Mouse (Mus musculus): ENCODE measurements around the gene Agfg2. TPM values are rescaled to one million over a fixed set of nuclear protein-coding genes. Genes with fewer than 3 reads are reported as not detected.

The Agfg2 gene
- polyA plus RNA-seq, 1 experiment from 2014 or later, result 11.8 TPM

- no peak for ATAC-seq (ENCODE audit: low FRiP score)
- Histone ChIP-seq H3K4me2 (replicated peaks) (no peak within 1 kb of the TSS), H3K9me3 (ENCODE audit: control insufficient read depth, low read length) (no peaks in the 10 kb centered on the region), H3K27ac (no peak within 1 kb of the TSS), H3K4me3 (replicated peaks; ENCODE audit: low read length) (no peak within 1 kb of the TSS), H3K27me3 (ENCODE audit: control insufficient read depth, insufficient read depth, low read length) (peaks cover 26% of the 10 kb centered on the region), H3K4me1 (replicated peaks; ENCODE audit: control insufficient read depth, insufficient read depth, low read length) (peaks cover 6% of the 10 kb centered on the region; the same call in 1 of the 2 replicates), H3K36me3 (replicated peaks; ENCODE audit: control insufficient read depth, insufficient read depth) (peaks cover 65% of the 10 kb centered on the region), H3K9ac (no peak within 1 kb of the TSS)
- WGBS, result 85% methylated on average over 19 of the region's 19 CpGs
- DNase-seq (ENCODE audit: low spot score), result no peak
Measured at GRCm38 (mm10) chr5:137641054-137641453, 43.5 kb downstream of the Agfg2 start, which contains the start of gene Sap25. Gene Sap25 (plus strand): TSS chr5:137641334.

DNA sequence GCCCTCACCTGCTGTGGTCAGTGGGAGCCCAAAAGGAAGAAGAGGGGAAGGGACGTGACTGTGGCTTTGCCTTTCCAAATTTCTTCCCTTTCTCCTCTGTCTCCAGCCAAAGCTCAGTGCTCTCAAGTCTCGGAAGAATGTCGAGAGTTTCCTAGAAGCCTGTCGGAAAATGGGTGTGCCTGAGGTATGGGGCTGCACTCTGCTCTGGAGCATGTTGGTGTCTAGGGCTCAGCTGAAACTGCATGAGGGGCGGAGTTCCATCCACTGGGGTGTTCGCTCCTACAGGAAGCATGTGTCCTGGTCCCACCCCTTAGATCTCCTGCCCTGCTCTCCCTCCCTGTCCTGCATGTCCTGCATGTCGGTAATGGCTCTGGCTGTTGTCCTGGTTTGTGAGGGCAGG, 45.1 kb downstream of the Agfg2 start:
- no peak overlapping the region for H3K9ac ChIP-seq
- no peak overlapping the region for H3K4me3 ChIP-seq (replicated peaks; ENCODE audit: low read length)
- no peak overlapping the region for H3K4me2 ChIP-seq (replicated peaks)
- no peak for DNase-seq (ENCODE audit: low spot score)
- H3K27me3 ChIP-seq (ENCODE audit: control insufficient read depth, insufficient read depth, low read length), result peaks cover 11% of the 10 kb centered on the region
- no peak for ATAC-seq (ENCODE audit: low FRiP score)
- H3K9me3 ChIP-seq (ENCODE audit: control insufficient read depth, low read length), result no peaks in the 10 kb centered on the region
- 82% methylated on average over 7 of the region's 7 CpGs for WGBS
- H3K4me1 ChIP-seq (replicated peaks; ENCODE audit: control insufficient read depth, insufficient read depth, low read length), result no peaks in the 10 kb centered on the region; the same call in 1 of the 2 replicates
- peaks cover 79% of the 10 kb centered on the region for H3K36me3 ChIP-seq (replicated peaks; ENCODE audit: control insufficient read depth, insufficient read depth)
- no peak overlapping the region for H3K27ac ChIP-seq

DNA sequence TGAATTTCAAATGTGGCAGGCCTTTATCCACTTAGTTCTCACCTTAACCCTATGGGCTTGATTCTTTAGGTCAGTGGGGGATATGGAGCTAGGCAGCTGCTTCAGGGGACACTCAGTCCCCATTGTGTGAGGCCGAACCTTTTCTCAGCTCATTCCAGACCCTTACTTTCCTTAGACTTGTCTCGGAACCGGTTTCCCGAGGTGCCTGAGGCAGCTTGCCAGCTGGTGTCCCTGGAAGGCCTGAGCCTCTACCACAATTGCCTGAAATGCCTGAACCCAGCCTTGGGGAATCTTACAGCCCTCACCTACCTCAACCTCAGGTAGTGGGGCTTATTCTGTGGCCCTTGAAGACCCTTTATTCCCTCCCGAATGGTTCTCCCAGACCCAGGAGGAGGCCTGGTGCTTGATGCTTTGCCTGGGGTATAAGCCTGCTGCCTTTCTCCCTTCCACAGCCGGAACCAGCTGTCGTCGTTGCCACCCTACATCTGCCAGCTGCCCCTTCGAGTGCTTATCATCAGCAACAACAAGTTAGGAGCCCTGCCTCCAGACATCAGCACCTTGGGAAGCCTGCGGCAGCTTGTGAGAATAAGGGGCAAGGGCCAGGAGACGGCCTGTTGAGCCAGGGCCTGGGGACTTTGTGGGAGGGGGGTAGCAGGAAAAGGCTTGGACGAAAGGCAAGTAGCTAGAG, 51.0 kb downstream of the Agfg2 start:
- WGBS, result 72% methylated on average over 12 of the region's 12 CpGs
- Histone ChIP-seq H3K9me3 (ENCODE audit: control insufficient read depth, low read length) (no peaks in the 10 kb centered on the region), H3K27ac (no peak overlapping the region), H3K4me2 (replicated peaks) (no peak overlapping the region), H3K27me3 (ENCODE audit: control insufficient read depth, insufficient read depth, low read length) (no peaks in the 10 kb centered on the region), H3K4me1 (replicated peaks; ENCODE audit: control insufficient read depth, insufficient read depth, low read length) (peaks cover 30% of the 10 kb centered on the region), H3K36me3 (replicated peaks; ENCODE audit: control insufficient read depth, insufficient read depth) (peaks cover 48% of the 10 kb centered on the region), H3K9ac (peak overlapping the region; percentile 14; the same call in 1 of the 2 replicates), H3K4me3 (replicated peaks; ENCODE audit: low read length) (no peak overlapping the region)
- ATAC-seq (ENCODE audit: low FRiP score) (no peak), DNase-seq (ENCODE audit: low spot score) (no peak)

DNA sequence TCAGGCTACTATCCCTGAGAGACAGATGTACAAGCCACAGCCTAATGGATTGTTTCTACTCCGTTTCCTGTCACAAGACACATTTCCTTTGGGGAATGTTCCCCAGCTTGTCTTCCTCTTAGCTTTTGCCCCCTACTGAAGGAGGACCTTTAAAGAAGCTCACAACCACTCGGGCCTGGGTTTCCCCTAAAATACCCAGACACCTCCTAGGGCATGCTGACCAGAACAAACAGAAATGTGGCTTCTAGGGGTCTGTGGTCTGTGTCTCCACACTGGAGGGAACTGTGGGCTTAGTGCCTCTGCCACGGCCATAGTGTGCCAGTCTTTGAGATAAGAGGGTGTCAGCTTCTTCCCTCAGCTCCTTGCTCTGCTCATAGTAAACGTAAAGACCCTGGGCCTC, 52.9 kb downstream of the Agfg2 start:
- Histone ChIP-seq H3K4me2 (replicated peaks) (peak overlapping the region; percentile 63; the same call in 1 of the 2 replicates), H3K27ac (peak overlapping the region; percentile 56; the same call in 1 of the 2 replicates), H3K9me3 (ENCODE audit: control insufficient read depth, low read length) (no peaks in the 10 kb centered on the region), H3K4me1 (replicated peaks; ENCODE audit: control insufficient read depth, insufficient read depth, low read length) (peaks cover 37% of the 10 kb centered on the region), H3K9ac (peak overlapping the region; percentile 85; the same call in 1 of the 2 replicates), H3K36me3 (replicated peaks; ENCODE audit: control insufficient read depth, insufficient read depth) (peaks cover 28% of the 10 kb centered on the region), H3K4me3 (replicated peaks; ENCODE audit: low read length) (no peak overlapping the region), H3K27me3 (ENCODE audit: control insufficient read depth, insufficient read depth, low read length) (no peaks in the 10 kb centered on the region)
- 66% methylated on average over 4 of the region's 4 CpGs for WGBS
- DNase-seq (ENCODE audit: low spot score) (no peak), ATAC-seq (ENCODE audit: low FRiP score) (no peak)

DNA sequence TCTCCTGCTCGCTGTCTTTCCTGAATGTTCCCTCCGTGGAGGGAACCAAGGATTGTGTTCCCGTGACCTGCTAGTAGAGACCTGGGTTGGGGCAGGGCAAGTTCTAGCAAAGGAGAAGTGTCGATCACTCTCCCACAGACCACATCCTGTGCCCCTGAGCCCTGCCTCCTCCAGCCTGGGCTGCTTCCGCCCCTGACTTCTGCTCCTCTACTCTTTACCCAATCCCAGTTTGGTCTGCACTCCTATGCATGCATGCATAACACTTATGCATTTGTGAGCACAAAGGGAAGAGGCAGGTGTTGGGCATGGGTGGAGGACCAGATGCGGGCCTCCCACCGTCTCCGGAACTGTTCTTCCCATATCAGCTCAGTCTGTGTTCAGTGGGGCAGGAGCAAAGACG, 53.4 kb downstream of the Agfg2 start:
- Histone ChIP-seq H3K9me3 (ENCODE audit: control insufficient read depth, low read length) (no peaks in the 10 kb centered on the region), H3K9ac (peak overlapping the region; percentile 85; the same call in 1 of the 2 replicates), H3K27me3 (ENCODE audit: control insufficient read depth, insufficient read depth, low read length) (no peaks in the 10 kb centered on the region), H3K4me1 (replicated peaks; ENCODE audit: control insufficient read depth, insufficient read depth, low read length) (peaks cover 37% of the 10 kb centered on the region), H3K27ac (peak overlapping the region; percentile 56), H3K4me3 (replicated peaks; ENCODE audit: low read length) (0 out of 2 replicates have a peak overlapping the region, but pooled peaks have one; percentile 80), H3K36me3 (replicated peaks; ENCODE audit: control insufficient read depth, insufficient read depth) (peaks cover 24% of the 10 kb centered on the region), H3K4me2 (replicated peaks) (peak overlapping the region; percentile 63)
- 60% methylated on average over 9 of the region's 9 CpGs for WGBS
- DNase-seq (ENCODE audit: low spot score) (no peak), ATAC-seq (ENCODE audit: low FRiP score) (no peak)

DNA sequence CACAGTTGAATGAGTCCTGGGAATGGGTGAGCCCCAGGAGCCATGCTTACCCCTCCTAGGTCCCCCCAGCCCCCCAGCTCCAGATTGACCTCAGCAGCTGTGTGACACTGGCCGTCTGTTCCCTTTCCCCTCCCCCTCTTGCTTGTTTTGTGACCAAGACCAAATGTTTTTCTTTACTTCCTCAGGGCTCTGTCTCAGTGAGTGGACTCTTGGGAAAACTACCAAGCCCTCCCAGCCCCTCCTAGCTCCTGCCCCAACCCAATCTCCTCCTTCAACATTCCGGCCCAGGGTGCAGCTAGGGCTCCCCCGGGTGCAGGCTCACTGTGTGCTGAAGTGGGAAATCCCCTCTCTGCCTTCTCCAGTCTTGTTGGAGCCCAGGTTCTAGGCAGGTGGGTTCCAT, 53.9 kb downstream of the Agfg2 start:
- Histone ChIP-seq H3K27ac (peak overlapping the region; percentile 56), H3K27me3 (ENCODE audit: control insufficient read depth, insufficient read depth, low read length) (no peaks in the 10 kb centered on the region), H3K9me3 (ENCODE audit: control insufficient read depth, low read length) (no peaks in the 10 kb centered on the region), H3K36me3 (replicated peaks; ENCODE audit: control insufficient read depth, insufficient read depth) (peaks cover 18% of the 10 kb centered on the region), H3K4me3 (replicated peaks; ENCODE audit: low read length) (peak overlapping the region; percentile 80), H3K4me2 (replicated peaks) (peak overlapping the region; percentile 63), H3K4me1 (replicated peaks; ENCODE audit: control insufficient read depth, insufficient read depth, low read length) (peaks cover 37% of the 10 kb centered on the region), H3K9ac (peak overlapping the region; percentile 85)
- ATAC-seq (ENCODE audit: low FRiP score), result no peak
- 38% methylated on average over 3 of the region's 3 CpGs for WGBS
- no peak for DNase-seq (ENCODE audit: low spot score)

GRCm38 (mm10) chr5:137629906-137630545, 54.5 kb downstream of the Agfg2 start:
- H3K27me3 ChIP-seq (ENCODE audit: control insufficient read depth, insufficient read depth, low read length), result no peaks in the 10 kb centered on the region
- H3K36me3 ChIP-seq (replicated peaks; ENCODE audit: control insufficient read depth, insufficient read depth), result peaks cover 14% of the 10 kb centered on the region
- peaks cover 37% of the 10 kb centered on the region for H3K4me1 ChIP-seq (replicated peaks; ENCODE audit: control insufficient read depth, insufficient read depth, low read length)
- peak overlapping the region; percentile 85 for H3K9ac ChIP-seq
- ATAC-seq (ENCODE audit: low FRiP score) (no peak), DNase-seq (ENCODE audit: low spot score) (no peak)
- peak overlapping the region; percentile 63 for H3K4me2 ChIP-seq (replicated peaks)
- peak overlapping the region; percentile 80 for H3K4me3 ChIP-seq (replicated peaks; ENCODE audit: low read length)
- 25% methylated on average over 6 of the region's 6 CpGs for WGBS
- H3K9me3 ChIP-seq (ENCODE audit: control insufficient read depth, low read length), result no peaks in the 10 kb centered on the region
- H3K27ac ChIP-seq, result no peak overlapping the region

DNA sequence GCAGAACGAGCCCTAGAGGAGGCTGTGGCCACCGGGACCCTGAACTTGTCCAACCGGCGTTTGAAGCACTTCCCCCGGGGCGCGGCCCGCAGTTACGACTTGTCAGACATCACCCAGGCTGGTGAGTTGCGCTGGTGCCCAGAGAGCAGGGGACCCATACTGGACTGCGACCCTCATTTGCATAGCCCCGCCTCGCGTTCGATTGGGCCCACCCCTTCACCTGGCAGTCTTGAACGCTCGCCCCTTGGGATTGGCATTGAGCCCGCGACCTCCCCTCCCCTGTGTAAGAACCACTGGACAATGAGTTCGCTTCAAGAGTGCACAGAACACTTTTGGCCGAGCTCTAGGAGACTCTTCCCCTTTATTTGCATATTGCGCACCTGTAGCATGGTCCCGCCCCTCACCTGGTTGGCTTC, 55.2 kb downstream of the Agfg2 start:
- Histone ChIP-seq H3K9me3 (ENCODE audit: control insufficient read depth, low read length) (no peaks in the 10 kb centered on the region), H3K27me3 (ENCODE audit: control insufficient read depth, insufficient read depth, low read length) (no peaks in the 10 kb centered on the region), H3K36me3 (replicated peaks; ENCODE audit: control insufficient read depth, insufficient read depth) (peaks cover 8% of the 10 kb centered on the region), H3K4me2 (replicated peaks) (peak overlapping the region; percentile 63), H3K27ac (peak overlapping the region; percentile 86), H3K4me3 (replicated peaks; ENCODE audit: low read length) (peak overlapping the region; percentile 80), H3K4me1 (replicated peaks; ENCODE audit: control insufficient read depth, insufficient read depth, low read length) (peaks cover 37% of the 10 kb centered on the region), H3K9ac (peak overlapping the region; percentile 85)
- peak; percentile 55 for DNase-seq (ENCODE audit: low spot score)
- peak; percentile 4; the same call in 1 of the 2 replicates for ATAC-seq (ENCODE audit: low FRiP score)
- under 1% methylated on average over 17 of the region's 23 CpGs for WGBS

DNA sequence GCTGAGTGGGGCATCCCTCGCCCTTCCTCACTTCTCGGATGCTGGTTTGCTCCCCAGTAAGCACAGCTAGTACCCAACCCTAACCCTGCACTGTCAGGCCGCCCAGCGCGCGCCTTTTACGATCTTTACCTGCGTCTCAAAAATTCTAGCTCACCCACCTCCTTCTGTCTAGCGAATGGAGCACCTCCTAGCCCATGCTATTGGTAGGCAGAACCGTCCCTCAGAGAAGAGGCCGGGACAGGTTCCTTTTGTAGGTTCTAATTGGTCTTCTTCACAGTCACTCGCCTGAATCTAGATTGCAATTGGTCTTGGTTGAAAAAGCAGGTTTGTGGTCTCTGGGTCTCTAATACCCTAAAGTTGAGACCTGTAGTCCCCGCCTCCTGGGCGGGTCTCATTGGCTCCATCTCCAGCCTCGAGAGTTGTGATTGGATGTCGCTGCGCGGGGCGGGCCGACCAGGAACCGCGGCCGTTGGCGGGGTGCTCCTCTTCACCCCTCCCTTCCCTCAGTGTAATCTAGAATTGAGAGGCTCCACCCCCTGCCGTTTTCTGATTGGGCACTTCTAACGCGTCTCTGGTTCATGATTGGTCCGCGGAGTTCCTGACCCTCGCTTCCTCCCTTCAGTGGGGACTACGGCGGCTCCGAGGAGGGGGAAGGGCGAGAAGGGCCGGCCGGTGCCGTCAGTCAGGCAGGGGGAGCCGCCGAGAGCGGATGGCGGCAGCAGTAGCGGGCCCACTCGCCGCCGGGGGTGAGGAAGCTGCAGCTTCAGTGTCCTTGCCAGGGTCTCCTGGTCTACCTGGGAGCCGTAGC, 55.8 kb downstream of the Agfg2 start, which contains the start of the genes Fbxo24, Lrch4 and Gm20605:
TSS of gene Fbxo24 (minus strand) at position 505 of the 808 bp plus-strand sequence.
TSS of gene Lrch4 (plus strand) at position 624 of the 808 bp plus-strand sequence.
TSS of gene Gm20605 (plus strand) at position 678 of the 808 bp plus-strand sequence.
- peaks cover 1% of the 10 kb centered on the region for H3K36me3 ChIP-seq (replicated peaks; ENCODE audit: control insufficient read depth, insufficient read depth)
- no peaks in the 10 kb centered on the region for H3K27me3 ChIP-seq (ENCODE audit: control insufficient read depth, insufficient read depth, low read length)
- H3K9ac ChIP-seq, result peak within 1 kb of the TSS; percentile 85
- peak within 1 kb of the TSS; percentile 63 for H3K4me2 ChIP-seq (replicated peaks)
- H3K4me1 ChIP-seq (replicated peaks; ENCODE audit: control insufficient read depth, insufficient read depth, low read length), result peaks cover 37% of the 10 kb centered on the region
- H3K9me3 ChIP-seq (ENCODE audit: control insufficient read depth, low read length), result no peaks in the 10 kb centered on the region
- ATAC-seq (ENCODE audit: low FRiP score) (peak; percentile 99), DNase-seq (ENCODE audit: low spot score) (peak; percentile 98)
- peak within 1 kb of the TSS; percentile 92 for H3K27ac ChIP-seq
- H3K4me3 ChIP-seq (replicated peaks; ENCODE audit: low read length), result peak within 1 kb of the TSS; percentile 80
- under 1% methylated on average over 45 of the region's 46 CpGs for WGBS

Measured in hindbrain, embryonic 14.5 days (tissue).